Mouse (Mus musculus) adrenal gland, adult 2 months (tissue): ENCODE measurements around the gene Lins1. TPM values are rescaled to one million over a fixed set of nuclear protein-coding genes. Genes with fewer than 3 reads are reported as not detected.

Experiments
- DNase-seq: peaks from one replicate; pipeline ENCODE4 v3.0.0; 2021
- polyA plus RNA-seq: library from polyadenylated mRNA; depleted of rRNA; stranded (reverse); fragments of >200 nt; gene quantifications from 2 replicates; pipeline ENCODE4 v1.2.3, GENCODE M21; 2012; rRNA removed
- total RNA-seq, 2 experiments: library from RNA; stranded (reverse); gene quantifications; 2 replicates each; pipeline ENCODE4 v1.2.3; 2021

Lins1 gene
- total and polyA plus RNA-seq, 3 experiments: 6.7 to 10.9 (median 7.8) TPM

- no peak for DNase-seq
Observed at GRCm38 (mm10) chr7:66729232-66729631, 39.5 kb downstream of the Lins1 start.

DNA sequence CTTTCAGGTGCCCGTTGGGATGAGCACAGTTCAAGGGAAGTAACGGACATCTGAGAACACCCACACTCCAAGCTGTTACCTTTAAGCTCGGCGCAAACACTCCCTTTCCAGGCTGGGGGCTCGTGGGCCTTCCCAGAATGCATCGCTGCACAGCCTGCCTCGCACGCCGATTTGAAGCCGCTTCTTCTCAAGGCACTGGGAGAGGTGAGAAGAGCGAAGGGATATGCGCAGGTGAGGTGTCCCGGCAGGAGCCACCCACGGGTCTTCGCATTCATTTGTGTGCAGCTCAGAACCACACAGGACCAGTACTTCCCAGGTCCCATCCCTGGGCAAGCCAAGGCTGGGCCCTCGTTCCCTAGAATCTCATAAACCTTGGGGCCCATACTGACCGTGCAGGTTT is 43.7 kb downstream of the Lins1 start:
- DNase-seq: no peak

DNA sequence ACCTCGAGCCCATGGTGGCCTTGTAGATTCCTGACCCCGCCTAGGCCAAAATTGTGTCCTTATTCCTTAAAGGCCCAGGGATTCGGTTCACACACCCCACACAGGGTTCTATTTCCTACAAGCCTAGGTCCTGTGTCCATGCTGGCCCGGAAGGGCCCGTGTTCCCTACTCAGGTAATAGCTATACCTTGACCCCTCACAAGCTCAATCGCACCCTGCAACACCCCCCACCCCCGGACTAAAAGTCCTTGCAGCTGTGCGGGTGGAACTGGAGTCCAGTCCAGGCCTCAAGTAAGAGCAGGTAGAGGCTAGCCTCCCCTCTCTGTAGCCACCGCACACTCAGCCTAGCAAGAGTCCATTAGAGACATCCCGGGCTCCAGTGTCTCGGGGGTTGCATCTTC is 44.2 kb downstream of the Lins1 start:
- DNase-seq: no peak

DNA sequence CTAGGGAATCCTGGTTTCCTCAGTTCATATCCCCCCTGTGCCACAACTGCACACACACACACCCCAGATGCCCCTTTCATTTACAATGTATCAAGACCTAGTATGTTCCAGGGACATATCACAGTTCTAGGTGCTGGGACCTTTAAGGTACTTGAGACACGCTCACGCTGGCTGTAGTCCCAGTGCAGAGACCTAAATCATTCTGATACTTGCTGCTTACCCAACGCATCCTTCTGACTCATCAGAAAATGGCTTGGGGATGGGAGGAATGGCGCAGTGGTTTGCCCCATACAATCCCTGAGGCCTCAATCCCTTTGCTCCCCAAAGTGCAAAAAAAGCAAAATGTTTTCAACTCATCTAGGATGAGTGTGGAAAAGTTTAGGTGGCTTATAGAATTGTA is 44.8 kb downstream of the Lins1 start:
- peak; percentile 54 for DNase-seq

DNA sequence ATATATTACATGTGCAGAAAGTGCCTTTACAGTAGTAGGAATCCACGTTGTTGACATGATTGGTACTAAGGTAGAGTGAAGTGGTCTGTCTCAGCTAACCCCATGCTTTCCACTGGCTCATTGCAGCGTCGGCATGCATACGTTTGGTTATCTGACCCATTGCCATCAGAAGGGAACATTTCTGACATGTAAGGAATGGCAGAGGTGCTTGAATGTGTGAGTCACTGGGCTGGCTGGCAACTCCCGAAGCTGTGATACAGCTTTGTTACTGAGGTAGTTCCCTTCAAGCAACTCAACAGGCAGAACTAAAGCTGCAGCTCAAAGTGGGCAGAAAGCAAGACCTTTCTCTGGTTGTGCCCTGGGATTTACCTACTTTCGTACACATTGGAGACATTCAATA is 45.3 kb downstream of the Lins1 start:
- no peak for DNase-seq

GRCm38 (mm10) chr7:66737418-66737817 is 47.7 kb downstream of the Lins1 start:
- no peak for DNase-seq

- no peak for DNase-seq
Observed at GRCm38 (mm10) chr7:66741008-66741407, 51.3 kb downstream of the Lins1 start.

GRCm38 (mm10) chr7:66741412-66741811 is 51.7 kb downstream of the Lins1 start:
- no peak for DNase-seq

DNA sequence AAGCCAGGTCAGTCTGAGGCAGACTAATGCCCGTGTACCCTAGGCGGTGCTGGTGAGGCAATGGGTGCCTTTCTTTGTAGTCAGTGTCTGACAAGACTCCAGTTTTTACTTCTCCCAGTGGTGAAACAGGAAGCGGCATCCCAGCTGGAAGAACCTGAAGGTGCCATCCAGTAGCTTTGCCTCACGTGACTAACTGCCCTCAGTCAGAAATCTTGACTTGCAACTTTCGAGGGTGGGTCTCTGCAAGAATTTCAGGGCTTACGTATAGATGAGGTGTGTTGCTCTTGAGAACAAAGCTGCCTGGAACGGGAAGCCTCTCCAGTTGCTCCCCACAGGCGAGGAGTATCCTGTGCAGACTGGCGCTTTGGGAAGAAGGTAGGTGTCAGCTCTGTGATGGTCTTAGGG is 53.7 kb downstream of the Lins1 start, which contains the start of gene Cers3:
Gene Cers3, plus strand, starts transcription at position 128 of the 405 bp plus-strand sequence.
- DNase-seq: no peak

- no peak for DNase-seq
Observed at GRCm38 (mm10) chr7:66746972-66747371, 57.3 kb downstream of the Lins1 start.

DNA sequence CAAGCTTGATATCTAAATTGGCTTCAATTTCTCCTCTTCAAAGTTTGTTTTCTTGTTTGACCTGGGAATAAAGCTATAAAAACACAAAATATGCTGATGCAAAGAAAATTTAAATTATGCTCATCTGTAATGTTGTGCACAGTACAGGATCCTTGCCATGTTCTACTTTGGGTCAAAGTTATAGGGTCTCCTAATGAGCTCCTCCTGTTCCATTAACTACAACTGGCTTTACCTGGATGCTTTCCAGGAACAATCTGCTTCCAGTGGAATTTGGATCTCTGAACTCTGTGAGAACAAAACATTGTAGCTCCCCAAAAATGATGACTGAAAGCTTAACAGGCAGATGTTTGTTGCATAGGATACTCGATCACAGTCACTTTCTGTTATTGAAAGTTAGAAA is 60.3 kb downstream of the Lins1 start:
- DNase-seq: no peak

- peak; percentile 64 for DNase-seq
Observed at GRCm38 (mm10) chr7:66753816-66754215, 64.1 kb downstream of the Lins1 start.

GRCm38 (mm10) chr7:66755611-66756010 is 65.9 kb downstream of the Lins1 start:
- no peak for DNase-seq

Other genes with a start within 250 kb of the Lins1 start
- 10 to 100 TPM; 13.2 to 17.5 TPM for gene Asb7, start 293 bp upstream of the Lins1 start, total RNA-seq
- gene Asb7, start 293 bp upstream of the Lins1 start, polyA plus RNA-seq: 3.4 and 6.8 TPM in 2 replicates
- under 1 TPM; 0.24 to 0.32 TPM for gene Cers3, start 53.6 kb downstream of the Lins1 start, total RNA-seq
- gene Cers3, start 53.6 kb downstream of the Lins1 start, polyA plus RNA-seq: 0.02 and 0.06 TPM in 2 replicates
- gene Adamts17, start 149.8 kb downstream of the Lins1 start, total RNA-seq: 1 to 10 TPM; 2.2 to 4.3 TPM
- gene Adamts17, start 149.8 kb downstream of the Lins1 start, polyA plus RNA-seq: 4.6 and 6.3 TPM in 2 replicates